Mouse (Mus musculus) lung, adult 2 months (tissue): ENCODE measurements at regions not wholly inside any gene's neighbourhood (a gene's known extent, or its start where the extent isn't known, plus 50 kb on each side); places are given as distances from the start of the nearest gene placed in this dataset.

Source experiments
- CTCF ChIP-seq: fragments of 200-500 bp; IDR thresholded peaks from 2 replicates; pipeline ENCODE4 v1.5.1; 2011; ENCODE audit warnings: mild to moderate bottlenecking, low read length, control low read depth; ENCODE audit not compliant: insufficient read depth
- POLR2A ChIP-seq: fragments of 200-500 bp; IDR thresholded peaks from 2 replicates; pipeline ENCODE4 v1.6.1; 2011; ENCODE audit warnings: low read depth, mild to moderate bottlenecking, control low read depth, low read length, borderline replicate concordance; ENCODE audit errors: extremely low read depth

GRCm38 (mm10) chr8:115583221-115583620 is 124.4 kb downstream of the Maf start:
- TF ChIP-seq CTCF (no peak), POLR2A (no peak)
